In genomic region chr6:85325109-85325508, GRCm38 (mm10) we compare ENCODE assay signal across 16 mouse cellular contexts. TPM values are rescaled to one million over a fixed set of nuclear protein-coding genes. Genes with fewer than 3 reads are reported as not detected.
DNase-seq lines count a peak whose midpoint lies in the region; ATAC-seq and TF ChIP-seq lines count a peak whose summit lies in the region.
"Had no signal": no experiment of that assay in that cellular context is flagged by ENCODE, and none has a peak within 500 bp of the region (broad histone marks: within the 10 kb centered on the region; RNA-seq: fewer than 3 reads in every experiment).

No protein-coding gene starts in this region.

- H3K36me3 ChIP-seq in limb, embryonic 13.5 days: no peaks in the 10 kb centered on the region
- no peaks in the 10 kb centered on the region; the same call in 1 of the 2 replicates for H3K36me3 ChIP-seq in limb, embryonic 10.5 days
- H3K36me3 ChIP-seq in C2C12 (ENCODE audit: control insufficient read depth, insufficient read depth): no peaks in the 10 kb centered on the region
- no peaks in the 10 kb centered on the region for H3K36me3 ChIP-seq in midbrain, postnatal 0 days (ENCODE audit: insufficient read depth, low read length)
- H3K36me3 ChIP-seq: heart, embryonic 10.5 days; liver, embryonic 15.5 days had no signal

- peaks cover 9% of the 10 kb centered on the region for H3K4me1 ChIP-seq in limb, embryonic 13.5 days
- H3K4me1 ChIP-seq in limb, embryonic 10.5 days: 0 out of 2 replicates have a peak, but pooled peaks cover 4% of the 10 kb centered on the region
- peaks cover 9% of the 10 kb centered on the region for H3K4me1 ChIP-seq in olfactory bulb, adult 2 months (ENCODE audit: control insufficient read depth, insufficient read depth, low read length)
- H3K4me1 ChIP-seq in midbrain, postnatal 0 days (ENCODE audit: insufficient read depth, low read length): no peaks in the 10 kb centered on the region
- H3K4me1 ChIP-seq: heart, embryonic 10.5 days; liver, embryonic 15.5 days had no signal

- ATAC-seq in limb, embryonic 13.5 days (ENCODE audit: low FRiP score, low read depth): no peak
- 0 out of 2 replicates have a peak, but pooled peaks have one; percentile 22 for ATAC-seq in common myeloid progenitor, adult 5-6 weeks (replicated peaks; ENCODE audit: low read depth, poor library complexity, severe bottlenecking)
- ATAC-seq in midbrain, postnatal 0 days (ENCODE audit: low FRiP score): no peak
- ATAC-seq: forebrain, embryonic 14.5 days had no signal

- H3K79me2 ChIP-seq in C2C12 (ENCODE audit: control insufficient read depth, insufficient read depth): no peaks in the 10 kb centered on the region

- peak overlapping the region; percentile 39; the same call in 1 of the 2 replicates for H3K27ac ChIP-seq in limb, embryonic 13.5 days
- H3K27ac ChIP-seq in limb, embryonic 10.5 days: no peak overlapping the region
- H3K27ac ChIP-seq in olfactory bulb, adult 2 months (ENCODE audit: insufficient read depth, low read depth, low read length): peak overlapping the region; percentile 43
- H3K27ac ChIP-seq in midbrain, postnatal 0 days (ENCODE audit: low read depth, low read length): no peak overlapping the region
- H3K27ac ChIP-seq: gastrocnemius, adult 2 months; heart, embryonic 10.5 days; liver, embryonic 15.5 days had no signal

- H3K9me3 ChIP-seq in limb, embryonic 13.5 days: no peaks in the 10 kb centered on the region
- H3K9me3 ChIP-seq in limb, embryonic 10.5 days (replicated peaks): no peaks in the 10 kb centered on the region
- H3K9me3 ChIP-seq in midbrain, postnatal 0 days (ENCODE audit: low read length): no peaks in the 10 kb centered on the region
- H3K9me3 ChIP-seq: heart, embryonic 10.5 days; liver, embryonic 15.5 days had no signal

- H3K4me3 ChIP-seq in limb, embryonic 13.5 days: no peak overlapping the region
- no peak overlapping the region for H3K4me3 ChIP-seq in limb, embryonic 10.5 days
- H3K4me3 ChIP-seq in C2C12 (ENCODE audit: insufficient read depth, poor library complexity, severe bottlenecking): no peak overlapping the region
- no peak overlapping the region for H3K4me3 ChIP-seq in olfactory bulb, adult 2 months (ENCODE audit: insufficient read depth, low read depth, low read length)
- no peak overlapping the region for H3K4me3 ChIP-seq in midbrain, postnatal 0 days (ENCODE audit: low read depth, low read length)
- H3K4me3 ChIP-seq: gastrocnemius, adult 2 months; heart, embryonic 10.5 days; liver, embryonic 15.5 days had no signal

- H3K4me2 ChIP-seq in limb, embryonic 13.5 days (replicated peaks): no peak overlapping the region
- no peak overlapping the region for H3K4me2 ChIP-seq in midbrain, postnatal 0 days (ENCODE audit: low read depth, low read length, poor library complexity, severe bottlenecking)
- H3K4me2 ChIP-seq: liver, embryonic 15.5 days had no signal

- DNase-seq in limb, embryonic 10.5 days (ENCODE audit: low spot score): no peak
- DNase-seq in retina, embryonic 14.5 days (ENCODE audit: low spot score): no peak
- DNase-seq in midbrain, postnatal 0 days (ENCODE audit: low spot score): no peak
- DNase-seq: cerebellum, adult 8-10 months; gastrocnemius, adult 2 months; left cerebral cortex, postnatal 4 days; lung, postnatal 4 days; right cerebral cortex, postnatal 25 days; thymus, adult 18-20 months had no signal

- H3K9ac ChIP-seq in limb, embryonic 13.5 days: no peak overlapping the region
- no peak overlapping the region for H3K9ac ChIP-seq in midbrain, postnatal 0 days (replicated peaks; ENCODE audit: low read length, poor library complexity, severe bottlenecking)
- H3K9ac ChIP-seq: liver, embryonic 15.5 days had no signal

- H3K27me3 ChIP-seq in limb, embryonic 13.5 days: no peaks in the 10 kb centered on the region
- peaks cover 4% of the 10 kb centered on the region; the same call in 1 of the 2 replicates for H3K27me3 ChIP-seq in limb, embryonic 10.5 days (ENCODE audit: low read depth, poor library complexity, severe bottlenecking)
- no peaks in the 10 kb centered on the region for H3K27me3 ChIP-seq in C2C12 (ENCODE audit: control insufficient read depth, insufficient read depth, insufficient read length)
- no peaks in the 10 kb centered on the region for H3K27me3 ChIP-seq in midbrain, postnatal 0 days (ENCODE audit: insufficient read depth, low read length)
- H3K27me3 ChIP-seq: liver, embryonic 15.5 days had no signal

- H3K79me3 ChIP-seq in C2C12 (ENCODE audit: low read depth): no peaks in the 10 kb centered on the region

- TF ChIP-seq POLR2A in olfactory bulb, adult 2 months (IDR thresholded peaks at IDR 0.05; ENCODE audit: insufficient read depth, low read depth, low read length): no peak

- no peak for TF ChIP-seq CTCF in C2C12 (IDR thresholded peaks at IDR 0.05; ENCODE audit: control insufficient read depth, insufficient read depth, insufficient read length)
- no peak for TF ChIP-seq CTCF in olfactory bulb, adult 2 months (IDR thresholded peaks at IDR 0.05; ENCODE audit: insufficient read depth, low read depth, low read length)
- TF ChIP-seq CTCF in midbrain, postnatal 0 days (IDR thresholded peaks at IDR 0.05): no peak

- H3ac ChIP-seq in C2C12 (ENCODE audit: control insufficient read depth, insufficient read length, low read depth): peak overlapping the region; percentile 12

- 41% methylated on average over 2 of the region's 2 CpGs for WGBS in limb, embryonic 13.5 days
- WGBS in limb, embryonic 10.5 days: 65% methylated on average over 2 of the region's 2 CpGs
- 8% methylated on average over 2 of the region's 2 CpGs for WGBS in olfactory bulb, adult 2 months
- WGBS in midbrain, postnatal 0 days: 54% methylated on average over 2 of the region's 2 CpGs

TF ChIP-seq in C2C12, 6 proteins besides CTCF, POLR2A, EP300 and RAD21:
- TF ChIP-seq MYOG (IDR thresholded peaks at IDR 0.05; ENCODE audit: control insufficient read depth, extremely low read depth, insufficient read length): no peak
- no peak for TF ChIP-seq FOSL1 (IDR thresholded peaks at IDR 0.05; ENCODE audit: insufficient read depth, low read length, poor library complexity, severe bottlenecking)
- TF ChIP-seq MYOD1 (IDR thresholded peaks at IDR 0.05; ENCODE audit: control insufficient read depth, insufficient read length, low read depth): no peak
- TF ChIP-seq CEBPB (IDR thresholded peaks at IDR 0.05; ENCODE audit: low read depth): no peak
- no peak for TF ChIP-seq USF1 (IDR thresholded peaks at IDR 0.05; ENCODE audit: low read depth)
- no peak for TF ChIP-seq MAX (IDR thresholded peaks at IDR 0.05)
TF ChIP-seq in C2C12: peak in this region for 0.

RNA-seq across cellular contexts. Expression of gene Sfxn5, which starts 8.1 kb away (rescaled TPM):
- 8.9 and 10.1 TPM in 2 replicates for polyA plus RNA-seq in limb, embryonic 13.5 days (2015; fragmentation: Nextera tagmentation; extraction: Ambion mirVana)
- polyA plus RNA-seq in limb, embryonic 10.5 days (2016; fragmentation: Nextera tagmentation; extraction: Ambion mirVana): 6.4 and 6.5 TPM in 2 replicates
- 2.2 TPM for polyA plus RNA-seq in C2C12 (2012; fragmentation: generic; extraction: Trizol)
- total RNA-seq in common myeloid progenitor, adult 5-6 weeks (2017): 2.0 and 3.2 TPM in 2 replicates
- polyA plus RNA-seq in olfactory bulb, adult 2 months (2012; ENCODE audit: insufficient read depth, insufficient read length, low replicate concordance, missing spikeins): not detected in 2 replicates
- total RNA-seq in midbrain, postnatal 0 days (2014; rRNA removed): 98.6 and 135 TPM in 2 replicates
- 76.1 and 76.3 TPM in 2 replicates for polyA plus RNA-seq in midbrain, postnatal 0 days (2015; fragmentation: Nextera tagmentation; extraction: Ambion mirVana)

RNA-seq across cellular contexts. Expression of gene Rab11fip5, which starts 49.3 kb away (rescaled TPM):
- polyA plus RNA-seq in limb, embryonic 13.5 days (2015; fragmentation: Nextera tagmentation; extraction: Ambion mirVana): 16.7 and 17.2 TPM in 2 replicates
- polyA plus RNA-seq in limb, embryonic 10.5 days (2016; fragmentation: Nextera tagmentation; extraction: Ambion mirVana): 3.2 and 4.3 TPM in 2 replicates
- polyA plus RNA-seq in C2C12 (2012; fragmentation: generic; extraction: Trizol): 6.6 TPM
- total RNA-seq in common myeloid progenitor, adult 5-6 weeks (2017): 5.9 and 6.3 TPM in 2 replicates
- not detected in 2 replicates for polyA plus RNA-seq in olfactory bulb, adult 2 months (2012; ENCODE audit: insufficient read depth, insufficient read length, low replicate concordance, missing spikeins)
- 52.9 and 65.5 TPM in 2 replicates for total RNA-seq in midbrain, postnatal 0 days (2014; rRNA removed)
- 24.3 and 27.2 TPM in 2 replicates for polyA plus RNA-seq in midbrain, postnatal 0 days (2015; fragmentation: Nextera tagmentation; extraction: Ambion mirVana)

Comparison
In these comparisons a context has a peak if more than half of its experiments do, and no peak if none do; other contexts are left out.
1. H3K27ac ChIP-seq: peak in limb, embryonic 13.5 days (single experiment) and olfactory bulb, adult 2 months (single experiment); none in limb, embryonic 10.5 days (single experiment) and midbrain, postnatal 0 days (single experiment).